Mouse (Mus musculus) hindbrain, embryonic 12.5 days (tissue): ENCODE data around the gene Ppp4r2. TPM values are rescaled to one million over a fixed set of nuclear protein-coding genes. Genes with fewer than 3 reads are reported as not detected.
"Not testable (repeated sequence)": the region's sequence is repeated elsewhere in the genome, so short reads cannot be mapped to it uniquely, and the experiment has no call there.

Experiments used
- ATAC-seq: fragments of 200-750 bp; cut with Nextera tagmentation; 2 replicates; pipeline ENCODE4 v1.8.0; 2017; ENCODE audit warnings: moderate TSS enrichment; ENCODE audit not compliant: low FRiP score
- H3K27ac ChIP-seq: fragments of 300-500 bp; sonication (generic); 2 replicates; pipeline ENCODE4 v1.5.1; 2016; ENCODE audit warnings: mild to moderate bottlenecking
- H3K27me3 ChIP-seq: fragments of 300-500 bp; sonication (generic); 2 replicates; pipeline ENCODE4 v1.6.1; 2016; ENCODE audit warnings: mild to moderate bottlenecking
- H3K36me3 ChIP-seq: fragments of 300-500 bp; sonication (generic); 2 replicates; pipeline ENCODE4 v1.6.1; 2016; ENCODE audit warnings: mild to moderate bottlenecking
- H3K4me1 ChIP-seq: fragments of 300-500 bp; sonication (generic); 2 replicates; pipeline ENCODE4 v1.6.1; 2016
- H3K4me2 ChIP-seq: fragments of 300-500 bp; sonication (generic); replicated peaks from 2 replicates; pipeline ENCODE4 v1.6.1; 2016; ENCODE audit warnings: mild to moderate bottlenecking
- H3K4me3 ChIP-seq: fragments of 300-500 bp; sonication (generic); 2 replicates; pipeline ENCODE4 v1.5.1; 2016; ENCODE audit warnings: mild to moderate bottlenecking
- H3K9ac ChIP-seq: fragments of 300-500 bp; sonication (generic); 2 replicates; pipeline ENCODE4 v1.6.1; 2016; ENCODE audit warnings: mild to moderate bottlenecking, moderate library complexity
- H3K9me3 ChIP-seq: fragments of 300-500 bp; sonication (generic); replicated peaks from 2 replicates; pipeline ENCODE4 v1.6.1; 2016; ENCODE audit warnings: mild to moderate bottlenecking
- WGBS: fragments of 180-500 bp; shearing (Covaris S2); methylation state at CpG from one replicate; pipeline ENCODE4 v1.1.7; 2016; 5-methylcytosine and 5-hydroxymethylcytosine counted together
- polyA plus RNA-seq: library from polyadenylated mRNA; unstranded; fragments of >200 nt; fragmentation: Nextera tagmentation; extraction: Ambion mirVana; gene quantifications from 2 replicates; pipeline ENCODE4 v1.2.1, GENCODE M21; 2016

The Ppp4r2 gene
- polyA plus RNA-seq, 1 experiment from 2014 or later, result 29.1 TPM

GRCm38 (mm10) chr6:100834489-100835160, 1.2 kb downstream of the Ppp4r2 start:
- H3K4me2 ChIP-seq, result peak overlapping the region; percentile 53
- H3K4me1 ChIP-seq, result peaks cover 24% of the 10 kb centered on the region
- H3K36me3 ChIP-seq, result peaks cover 38% of the 10 kb centered on the region
- no peaks in the 10 kb centered on the region for H3K9me3 ChIP-seq
- no peak overlapping the region for H3K27ac ChIP-seq
- peak overlapping the region; percentile 87; the same call in 1 of the 2 replicates for H3K9ac ChIP-seq
- H3K27me3 ChIP-seq, result no peaks in the 10 kb centered on the region
- H3K4me3 ChIP-seq, result peak overlapping the region; percentile 90
- ATAC-seq, result no peak
- 36% methylated on average over 9 of the region's 9 CpGs for WGBS

- Histone ChIP-seq H3K9ac (no peak overlapping the region), H3K4me1 (no peaks in the 10 kb centered on the region), H3K4me2 (no peak overlapping the region), H3K27ac (no peak overlapping the region), H3K27me3 (no peaks in the 10 kb centered on the region), H3K36me3 (peaks cover 36% of the 10 kb centered on the region), H3K9me3 (no peaks in the 10 kb centered on the region), H3K4me3 (no peak overlapping the region)
- WGBS, result 95% methylated on average over 4 of the region's 4 CpGs
- ATAC-seq, result no peak
Observed at GRCm38 (mm10) chr6:100845058-100845457, 11.6 kb downstream of the Ppp4r2 start.

- Histone ChIP-seq H3K27me3 (no peaks in the 10 kb centered on the region), H3K9me3 (no peaks in the 10 kb centered on the region), H3K4me3 (no peak overlapping the region), H3K4me1 (0 out of 2 replicates have a peak, but pooled peaks cover 3% of the 10 kb centered on the region), H3K27ac (no peak overlapping the region), H3K4me2 (no peak overlapping the region), H3K9ac (no peak overlapping the region), H3K36me3 (peaks cover 17% of the 10 kb centered on the region)
- ATAC-seq, result no peak
- 92% methylated on average over 5 of the region's 5 CpGs for WGBS
Observed at GRCm38 (mm10) chr6:100847264-100847663, 13.8 kb downstream of the Ppp4r2 start.

GRCm38 (mm10) chr6:100848682-100849375, 15.4 kb downstream of the Ppp4r2 start:
- Histone ChIP-seq H3K27me3 (no peaks in the 10 kb centered on the region), H3K36me3 (0 out of 2 replicates have a peak, but pooled peaks cover 14% of the 10 kb centered on the region), H3K9me3 (no peaks in the 10 kb centered on the region), H3K4me1 (0 out of 2 replicates have a peak, but pooled peaks cover 3% of the 10 kb centered on the region), H3K27ac (no peak overlapping the region), H3K4me2 (no peak overlapping the region), H3K9ac (no peak overlapping the region), H3K4me3 (no peak overlapping the region)
- no peak for ATAC-seq
- 93% methylated on average over 9 of the region's 9 CpGs for WGBS

- no peaks in the 10 kb centered on the region for H3K9me3 ChIP-seq
- H3K36me3 ChIP-seq, result 0 out of 2 replicates have a peak, but pooled peaks cover 12% of the 10 kb centered on the region
- H3K4me3 ChIP-seq, result no peak overlapping the region
- no peaks in the 10 kb centered on the region for H3K27me3 ChIP-seq
- WGBS, result 88% methylated on average over 9 of the region's 9 CpGs
- ATAC-seq, result no peak
- no peak overlapping the region for H3K4me2 ChIP-seq
- no peak overlapping the region for H3K27ac ChIP-seq
- 0 out of 2 replicates have a peak, but pooled peaks cover 3% of the 10 kb centered on the region for H3K4me1 ChIP-seq
- H3K9ac ChIP-seq, result no peak overlapping the region
Observed at GRCm38 (mm10) chr6:100850671-100851081, 17.3 kb downstream of the Ppp4r2 start.

- H3K27ac ChIP-seq, result no peak overlapping the region
- ATAC-seq, result no peak
- H3K36me3 ChIP-seq, result 0 out of 2 replicates have a peak, but pooled peaks cover 12% of the 10 kb centered on the region
Observed at GRCm38 (mm10) chr6:100851083-100851482, 17.7 kb downstream of the Ppp4r2 start.

GRCm38 (mm10) chr6:100865321-100865720, 31.9 kb downstream of the Ppp4r2 start:
- WGBS, result 93% methylated on average over 6 of the region's 6 CpGs
- Histone ChIP-seq H3K27me3 (no peaks in the 10 kb centered on the region), H3K4me2 (no peak overlapping the region), H3K4me3 (no peak overlapping the region), H3K9ac (no peak overlapping the region), H3K9me3 (no peaks in the 10 kb centered on the region), H3K27ac (no peak overlapping the region), H3K36me3 (peaks cover 26% of the 10 kb centered on the region), H3K4me1 (no peaks in the 10 kb centered on the region)
- ATAC-seq, result no peak

More at GRCm38 (mm10) chr6:100851083-100851482, 17.7 kb downstream of the Ppp4r2 start:
- Histone ChIP-seq H3K4me2 (no peak overlapping the region), H3K27me3 (no peaks in the 10 kb centered on the region), H3K4me1 (0 out of 2 replicates have a peak, but pooled peaks cover 3% of the 10 kb centered on the region), H3K4me3 (no peak overlapping the region), H3K9me3 (no peaks in the 10 kb centered on the region), H3K9ac (no peak overlapping the region)
- 93% methylated on average over 5 of the region's 5 CpGs for WGBS

GRCm38 (mm10) chr6:100865788-100866187, 32.4 kb downstream of the Ppp4r2 start:
- not testable (repeated sequence) for H3K4me3 ChIP-seq, H3K27me3 ChIP-seq, H3K9ac ChIP-seq, H3K4me2 ChIP-seq, H3K4me1 ChIP-seq, ATAC-seq, H3K27ac ChIP-seq, H3K9me3 ChIP-seq
- peaks cover 26% of the 10 kb centered on the region for H3K36me3 ChIP-seq
- WGBS, result 85% methylated on average over 3 of the region's 5 CpGs

GRCm38 (mm10) chr6:100866246-100866645, 32.8 kb downstream of the Ppp4r2 start:
- ATAC-seq, H3K9ac ChIP-seq, H3K9me3 ChIP-seq, H3K4me3 ChIP-seq, H3K4me2 ChIP-seq, H3K27ac ChIP-seq, H3K27me3 ChIP-seq, H3K4me1 ChIP-seq: not testable (repeated sequence)
- 88% methylated on average over 5 of the region's 5 CpGs for WGBS
- peaks cover 24% of the 10 kb centered on the region for H3K36me3 ChIP-seq

- no peak overlapping the region for H3K4me3 ChIP-seq
- H3K27me3 ChIP-seq, result no peaks in the 10 kb centered on the region
- no peak for ATAC-seq
- H3K9ac ChIP-seq, result no peak overlapping the region
- H3K4me1 ChIP-seq, result no peaks in the 10 kb centered on the region
- no peak overlapping the region for H3K4me2 ChIP-seq
- H3K36me3 ChIP-seq, result peaks cover 16% of the 10 kb centered on the region
- 48% methylated on average over 5 of the region's 5 CpGs for WGBS
- H3K27ac ChIP-seq, result no peak overlapping the region
- no peaks in the 10 kb centered on the region for H3K9me3 ChIP-seq
Observed at GRCm38 (mm10) chr6:100868863-100869262, 35.4 kb downstream of the Ppp4r2 start.

GRCm38 (mm10) chr6:100869909-100870308, 36.5 kb downstream of the Ppp4r2 start:
- Histone ChIP-seq H3K4me1 (no peaks in the 10 kb centered on the region), H3K27ac (no peak overlapping the region), H3K9ac (no peak overlapping the region), H3K36me3 (peaks cover 11% of the 10 kb centered on the region; the same call in 1 of the 2 replicates), H3K27me3 (no peaks in the 10 kb centered on the region), H3K4me2 (no peak overlapping the region), H3K9me3 (no peaks in the 10 kb centered on the region), H3K4me3 (no peak overlapping the region)
- ATAC-seq, result no peak
- WGBS, result 86% methylated on average over 9 of the region's 9 CpGs

GRCm38 (mm10) chr6:100873191-100873590, 39.8 kb downstream of the Ppp4r2 start:
- H3K9me3 ChIP-seq, result 0 out of 2 replicates have a peak, but pooled peaks cover 9% of the 10 kb centered on the region
- 63% methylated on average over 6 of the region's 6 CpGs for WGBS
- H3K4me2 ChIP-seq, result no peak overlapping the region
- H3K27ac ChIP-seq, result no peak overlapping the region
- no peaks in the 10 kb centered on the region; the same call in 1 of the 2 replicates for H3K27me3 ChIP-seq
- no peak overlapping the region for H3K9ac ChIP-seq
- H3K36me3 ChIP-seq, result no peaks in the 10 kb centered on the region
- H3K4me3 ChIP-seq, result no peak overlapping the region
- H3K4me1 ChIP-seq, result no peaks in the 10 kb centered on the region
- ATAC-seq, result no peak
